Mouse (Mus musculus) MEL (cell line): ENCODE measurements at regions not wholly inside any gene's neighbourhood (a gene's known extent, or its start where the extent isn't known, plus 50 kb on each side); places are given as distances from the start of the nearest gene placed in this dataset.

Source experiments
- DNase-seq: peaks from one replicate; pipeline ENCODE4 v3.0.0; 2011; ENCODE audit warnings: low read depth, low spot score
- H3K27ac ChIP-seq: 2 replicates; pipeline ENCODE4 v1.5.1; 2012; ENCODE audit warnings: low read depth, mild to moderate bottlenecking, control low read depth, low read length, moderate library complexity; ENCODE audit not compliant: control insufficient read depth
- H3K27me3 ChIP-seq, 2 experiments: fragments of 150-350 bp in 1 of 2; sonication (generic) in 1 of 2; 2 replicates each; pipeline ENCODE4 v1.6.1; 2012; ENCODE audit warnings: low read length in 2 of 2, mild to moderate bottlenecking in 2 of 2, improper control_type of control experiment in 1 of 2, moderate library complexity in 1 of 2; ENCODE audit not compliant: insufficient read depth in 2 of 2, control insufficient read depth in 1 of 2
- H3K36me3 ChIP-seq, 2 experiments: 2 replicates each; pipeline ENCODE4 v1.6.1; 2012 to 2014; ENCODE audit warnings: low read length in 2 of 2, improper control_type of control experiment in 1 of 2, inconsistent platforms in 1 of 2, mild to moderate bottlenecking in 1 of 2; ENCODE audit not compliant: insufficient read depth in 2 of 2, control insufficient read depth in 1 of 2
- H3K4me1 ChIP-seq, 2 experiments: fragments of 150-350 bp in 1 of 2; sonication (generic) in 1 of 2; 2 replicates each; pipeline ENCODE4 v1.6.1; 2012; ENCODE audit warnings: low read length in 2 of 2, improper control_type of control experiment in 1 of 2, mild to moderate bottlenecking in 1 of 2; ENCODE audit not compliant: insufficient read depth in 2 of 2, control insufficient read depth in 1 of 2
- H3K4me3 ChIP-seq, 2 experiments: fragments of 150-350 bp in 1 of 2; sonication (generic) in 1 of 2; 2 replicates each; pipeline ENCODE4 v1.5.1; 2012; ENCODE audit warnings: low read depth in 2 of 2, low read length in 2 of 2, mild to moderate bottlenecking in 2 of 2, moderate library complexity in 2 of 2, control low read depth in 1 of 2, improper control_type of control experiment in 1 of 2; ENCODE audit not compliant: control insufficient read depth in 1 of 2, insufficient read depth in 1 of 2
- H3K79me2 ChIP-seq: 2 replicates; pipeline ENCODE4 v1.6.1; 2012; ENCODE audit warnings: mild to moderate bottlenecking, low read length, moderate library complexity; ENCODE audit not compliant: control insufficient read depth, poor library complexity, insufficient read depth
- H3K9ac ChIP-seq: 2 replicates; pipeline ENCODE4 v1.6.1; 2012; ENCODE audit warnings: low read depth, mild to moderate bottlenecking, control low read depth, low read length, moderate library complexity; ENCODE audit not compliant: control insufficient read depth, poor library complexity, severe bottlenecking
- H3K9me3 ChIP-seq: fragments of 150-350 bp; sonication (generic); replicated peaks from 2 replicates; pipeline ENCODE4 v1.6.1; 2012; ENCODE audit warnings: mild to moderate bottlenecking, low read length, improper control_type of control experiment, moderate library complexity; ENCODE audit not compliant: insufficient read depth
- BHLHE40 ChIP-seq: IDR thresholded peaks from 2 replicates; pipeline ENCODE4 v1.6.1; 2012; ENCODE audit warnings: low read depth, mild to moderate bottlenecking, inconsistent platforms, low read length, improper control_type of control experiment, borderline replicate concordance
- CHD2 ChIP-seq: IDR thresholded peaks from 2 replicates; pipeline ENCODE4 v1.6.1; 2011; ENCODE audit warnings: low read length, improper control_type of control experiment
- GABPA ChIP-seq: IDR thresholded peaks from 2 replicates; pipeline ENCODE4 v1.6.1; 2012; ENCODE audit warnings: low read depth, mild to moderate bottlenecking, inconsistent platforms, low read length, improper control_type of control experiment, moderate library complexity
- HCFC1 ChIP-seq: IDR thresholded peaks from 2 replicates; pipeline ENCODE4 v1.6.1; 2012; ENCODE audit warnings: low read depth, mild to moderate bottlenecking, inconsistent platforms, low read length, improper control_type of control experiment, moderate library complexity
- KAT2A ChIP-seq: conservative IDR thresholded peaks from 2 replicates; pipeline ENCODE4 v1.6.1; 2012; ENCODE audit warnings: low read depth, low read length, improper control_type of control experiment, inconsistent platforms
- MAFK ChIP-seq: IDR thresholded peaks from 2 replicates; pipeline ENCODE4 v1.6.1; 2011; ENCODE audit warnings: low read depth, mild to moderate bottlenecking, low read length, improper control_type of control experiment, borderline replicate concordance
- MAZ ChIP-seq: IDR thresholded peaks from 2 replicates; pipeline ENCODE4 v1.6.1; 2012; ENCODE audit warnings: low read depth, mild to moderate bottlenecking, inconsistent platforms, low read length, improper control_type of control experiment
- MEF2A ChIP-seq: IDR thresholded peaks from 2 replicates; pipeline ENCODE4 v1.6.1; 2014; ENCODE audit warnings: low read depth, mild to moderate bottlenecking, inconsistent platforms, low read length, improper control_type of control experiment; ENCODE audit not compliant: poor library complexity, insufficient replicate concordance, severe bottlenecking; ENCODE audit errors: extremely low read depth
- MYB ChIP-seq: IDR thresholded peaks from 2 replicates; pipeline ENCODE4 v1.6.1; 2011; ENCODE audit warnings: mild to moderate bottlenecking, low read depth, low read length, improper control_type of control experiment
- MYC ChIP-seq: IDR thresholded peaks from 2 replicates; pipeline ENCODE4 v1.6.1; 2011; ENCODE audit warnings: low read depth, mild to moderate bottlenecking, low read length, improper control_type of control experiment, moderate library complexity
- NELFE ChIP-seq: IDR thresholded peaks from 2 replicates; pipeline ENCODE4 v1.6.1; 2011; ENCODE audit warnings: low read depth, low read length, improper control_type of control experiment
- POLR2A ChIP-seq, 2 experiments: IDR thresholded peaks; 2 replicates each; pipeline ENCODE4 v1.6.1; 2011 to 2012; ENCODE audit warnings: low read length in 2 of 2, mild to moderate bottlenecking in 2 of 2, control low read depth in 1 of 2, improper control_type of control experiment in 1 of 2, low read depth in 1 of 2, moderate library complexity in 1 of 2; ENCODE audit not compliant: control insufficient read depth in 1 of 2, insufficient read depth in 1 of 2, poor library complexity in 1 of 2
- POLR2AphosphoS2 ChIP-seq: IDR thresholded peaks from 2 replicates; pipeline ENCODE4 v1.6.1; 2011; ENCODE audit warnings: low read length, improper control_type of control experiment
- POLR2AphosphoS5 ChIP-seq: IDR thresholded peaks from 2 replicates; pipeline ENCODE4 v1.6.1; 2012; ENCODE audit warnings: low read depth, borderline replicate concordance, mild to moderate bottlenecking, inconsistent platforms, low read length, moderate library complexity, mixed read lengths
- SIN3A ChIP-seq: IDR thresholded peaks from 2 replicates; pipeline ENCODE4 v1.6.1; 2012; ENCODE audit warnings: low read length, improper control_type of control experiment, inconsistent platforms
- TCF12 ChIP-seq: IDR thresholded peaks from 2 replicates; pipeline ENCODE4 v1.6.1; 2014; ENCODE audit warnings: low read depth, mild to moderate bottlenecking, inconsistent platforms, low read length, improper control_type of control experiment, moderate library complexity
- UBTF ChIP-seq: IDR thresholded peaks from 2 replicates; pipeline ENCODE4 v1.6.1; 2012; ENCODE audit warnings: low read depth, mild to moderate bottlenecking, inconsistent platforms, low read length, improper control_type of control experiment, moderate library complexity, borderline replicate concordance; ENCODE audit not compliant: insufficient read depth
- USF1 ChIP-seq: IDR thresholded peaks from 2 replicates; pipeline ENCODE4 v1.6.1; 2014; ENCODE audit warnings: low read depth, mild to moderate bottlenecking, inconsistent platforms, low read length, improper control_type of control experiment, moderate library complexity
- ZKSCAN1 ChIP-seq: IDR thresholded peaks from 2 replicates; pipeline ENCODE4 v1.6.1; 2012; ENCODE audit warnings: low read depth, mild to moderate bottlenecking, inconsistent platforms, low read length, improper control_type of control experiment, moderate library complexity
- ZMIZ1 ChIP-seq: IDR thresholded peaks from 2 replicates; pipeline ENCODE4 v1.6.1; 2012; ENCODE audit warnings: low read depth, mild to moderate bottlenecking, inconsistent platforms, low read length, improper control_type of control experiment, moderate library complexity

DNA sequence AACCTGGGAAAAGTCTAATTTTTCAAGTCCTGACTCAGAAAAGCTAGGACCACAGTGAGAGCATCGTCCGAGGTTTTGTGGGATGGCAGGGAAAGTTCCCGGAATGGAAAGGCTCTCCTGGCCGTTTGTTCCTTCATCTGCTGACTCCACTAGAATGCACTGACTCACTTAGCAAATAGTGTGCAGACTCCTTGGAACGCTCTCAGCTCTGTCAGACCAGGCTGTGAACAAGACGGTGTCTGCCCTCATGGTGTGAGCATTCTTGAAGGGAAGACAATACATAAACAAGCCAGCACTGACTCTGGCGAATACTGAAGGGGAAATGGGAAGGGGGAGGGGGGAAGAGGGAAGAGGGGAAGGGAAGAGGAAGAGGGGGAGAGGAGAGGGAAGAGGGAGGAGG lies 121.4 kb downstream of the Cenpf start:
- Histone ChIP-seq H3K9ac (no peak overlapping the region), H3K9me3 (no peaks in the 10 kb centered on the region), H3K27ac (no peak overlapping the region)
- TF ChIP-seq SIN3A (no peak), KAT2A (no peak), BHLHE40 (no peak), MYB (no peak), USF1 (no peak), TCF12 (no peak), POLR2A (IDR thresholded peaks at IDR 0.05; ENCODE audit: control insufficient read depth in 1 of 2, insufficient read depth in 1 of 2, low read depth in 1 of 2, low read length in 2 of 2, poor library complexity in 1 of 2) (no peak), ZMIZ1 (no peak), MAFK (no peak), GABPA (no peak), NELFE (no peak)
- TF ChIP-seq, all 39 proteins: peak for 0
- Histone ChIP-seq H3K79me2 (no peaks in the 10 kb centered on the region), H3K4me1 (no peaks in the 10 kb centered on the region), H3K27me3 (no peaks in the 10 kb centered on the region), H3K36me3 (no peaks in the 10 kb centered on the region), H3K4me3 (no peak overlapping the region)
- DNase-seq: no peak

DNA sequence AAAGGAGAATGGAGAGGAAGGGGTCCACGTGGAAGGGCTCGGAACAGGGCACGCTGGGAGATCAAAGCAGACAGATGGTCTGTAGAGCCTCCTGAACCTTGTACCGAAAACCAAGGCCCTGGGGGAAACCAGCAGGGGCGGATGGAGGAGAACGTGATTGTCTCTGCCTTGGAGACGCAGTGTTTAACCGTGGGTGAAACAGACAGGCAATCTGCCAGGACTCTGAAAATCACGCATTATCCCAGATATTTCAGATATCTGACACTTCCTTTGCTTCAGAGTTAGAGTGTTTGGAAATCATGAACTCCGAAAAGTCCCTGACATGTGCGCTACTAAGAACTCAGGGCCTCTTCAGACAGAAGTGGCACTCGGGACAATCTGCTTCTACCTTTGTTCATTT lies 126.1 kb downstream of the Cenpf start:
- Histone ChIP-seq H3K4me3 (no peak overlapping the region), H3K36me3 (no peaks in the 10 kb centered on the region), H3K9ac (no peak overlapping the region), H3K27me3 (no peaks in the 10 kb centered on the region), H3K27ac (no peak overlapping the region), H3K9me3 (no peaks in the 10 kb centered on the region), H3K4me1 (no peaks in the 10 kb centered on the region), H3K79me2 (no peaks in the 10 kb centered on the region)
- TF ChIP-seq USF1 (no peak), UBTF (no peak), POLR2AphosphoS2 (no peak), ZKSCAN1 (no peak), POLR2AphosphoS5 (no peak), MEF2A (no peak), MYC (no peak), CHD2 (no peak), MAZ (no peak), TCF12 (no peak), HCFC1 (no peak), BHLHE40 (no peak)
- DNase-seq: no peak
